Mouse (Mus musculus) thymus, postnatal 0 days (tissue): ENCODE measurements around the gene Dut. TPM values are rescaled to one million over a fixed set of nuclear protein-coding genes. Genes with fewer than 3 reads are reported as not detected.

Experiments used
- DNase-seq: peaks from one replicate; pipeline ENCODE4 v3.0.0-alpha.2; 2015; ENCODE audit warnings: low spot score
- polyA plus RNA-seq: library from polyadenylated mRNA; unstranded; fragments of >200 nt; fragmentation: Nextera tagmentation; extraction: Ambion mirVana; gene quantifications from 2 replicates; pipeline ENCODE4 v1.2.1, GENCODE M21; 2015

The Dut gene
- polyA plus RNA-seq, 1 experiment from 2014 or later: 384 TPM

DNA sequence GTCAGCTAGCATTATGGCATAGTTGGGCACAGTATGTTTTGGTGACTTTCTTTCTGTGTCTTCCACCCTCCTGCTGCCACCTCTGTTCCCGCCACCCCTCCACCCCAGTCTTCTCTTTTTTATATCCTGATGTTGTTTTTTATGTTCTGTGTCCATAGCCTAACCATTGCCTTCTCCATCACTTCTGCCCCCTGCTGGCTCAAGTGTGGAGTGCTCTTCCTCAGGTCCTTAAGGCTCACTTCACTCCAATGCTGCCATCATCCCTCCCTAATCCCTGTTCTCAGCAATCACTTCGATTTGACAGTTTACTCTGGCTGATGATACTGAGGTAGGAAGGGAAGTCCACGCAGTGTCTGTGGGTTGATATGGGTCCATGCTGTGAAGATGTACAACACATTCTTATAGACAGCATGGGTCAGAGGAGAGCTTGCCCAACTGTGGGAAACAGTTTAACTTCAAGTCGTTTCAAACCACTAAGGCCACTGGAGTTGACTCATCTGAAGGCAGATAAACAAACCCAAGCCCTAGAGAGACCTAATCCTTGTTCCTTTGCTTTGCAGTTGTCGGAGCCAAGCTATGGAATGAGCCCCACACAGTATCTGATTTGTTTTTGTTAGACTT lies 56.9 kb downstream of the Dut start:
- peak; percentile 9 for DNase-seq

DNA sequence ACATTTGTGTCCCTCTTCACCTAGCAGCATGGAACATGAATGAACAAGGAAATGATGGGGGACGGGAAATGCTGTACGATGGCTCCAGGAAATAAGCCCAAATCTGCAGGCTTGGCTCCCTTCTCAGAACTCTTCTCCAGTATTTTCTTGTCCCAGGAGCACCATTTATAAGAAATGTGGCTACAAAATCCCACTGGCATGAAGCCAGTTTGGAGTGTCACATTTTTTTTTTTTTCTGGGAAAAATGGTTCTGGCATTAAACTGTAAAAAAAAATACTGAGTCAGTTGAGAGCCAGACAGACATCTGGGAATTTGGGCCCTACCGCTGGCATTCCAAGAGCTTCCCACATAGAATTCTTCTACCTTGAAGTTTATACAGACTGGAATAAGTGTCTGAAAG lies 57.8 kb downstream of the Dut start:
- DNase-seq: no peak

DNA sequence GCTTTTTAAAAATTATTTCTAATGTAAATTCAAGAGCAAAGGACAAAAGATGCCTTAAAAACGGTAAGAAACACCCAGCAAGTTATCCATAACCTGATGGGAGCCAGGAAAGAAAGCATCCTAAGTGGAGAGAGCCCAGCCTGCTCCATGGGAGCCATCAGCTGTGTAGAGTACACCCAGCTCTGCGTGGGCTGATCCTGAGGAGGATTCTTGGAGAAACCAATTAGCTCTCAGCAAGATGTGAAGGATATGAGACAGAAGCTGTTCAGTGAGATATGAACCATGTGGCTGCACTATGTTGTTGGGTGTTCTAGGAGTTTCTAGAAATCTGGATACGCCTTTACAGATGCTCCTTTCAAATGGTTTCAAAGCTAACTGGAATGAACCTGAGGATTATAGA lies 58.7 kb downstream of the Dut start:
- DNase-seq: no peak

Other genes starting within 250 kb of the Dut start
- gene Slc24a5, start 179.1 kb upstream of the Dut start, polyA plus RNA-seq: 0.80 and 1.3 TPM in 2 replicates
- gene Myef2, start 123.5 kb upstream of the Dut start, polyA plus RNA-seq: 64.9 and 65.6 TPM in 2 replicates
- gene Ctxn2, start 110.5 kb upstream of the Dut start, polyA plus RNA-seq: not detected in 2 replicates
- 0.04 and 0.08 TPM in 2 replicates for gene Slc12a1, start 94.7 kb upstream of the Dut start, polyA plus RNA-seq